Mouse (Mus musculus) CD8-positive naive resting alpha-beta T cell, adult 2 months (primary cell): ENCODE measurements at regions not wholly inside any gene's neighbourhood (a gene's known extent, or its start where the extent isn't known, plus 50 kb on each side); places are given as distances from the start of the nearest gene placed in this dataset.

ENCODE experiments used
- DNase-seq, 2 experiments: peaks; one replicate each; pipeline ENCODE4 v3.0.0; 2022; ENCODE audit warnings: low read depth in 2 of 2, low spot score in 2 of 2

- DNase-seq: no peak
Observed at GRCm38 (mm10) chrX:13014051-13014450, 57.2 kb upstream of the Usp9x start.

- DNase-seq: no peak
Observed at GRCm38 (mm10) chrX:13013086-13013485, 58.2 kb upstream of the Usp9x start.

- no peak for DNase-seq
Observed at GRCm38 (mm10) chrX:12990777-12991176, 80.5 kb upstream of the Usp9x start.

GRCm38 (mm10) chrX:12977676-12978075 is 93.6 kb upstream of the Usp9x start:
- DNase-seq: no peak

GRCm38 (mm10) chrX:12968979-12969746 is 102.1 kb upstream of the Usp9x start:
- DNase-seq: peak in 1 of 2 experiments; percentile 0

GRCm38 (mm10) chrX:12959467-12960314 is 111.6 kb upstream of the Usp9x start:
- DNase-seq: no peak

- DNase-seq: no peak
Observed at GRCm38 (mm10) chrX:12958873-12959272, 112.4 kb upstream of the Usp9x start.

- no peak for DNase-seq
Observed at GRCm38 (mm10) chrX:12950928-12951660, 120.2 kb upstream of the Usp9x start.

- no peak for DNase-seq
Observed at GRCm38 (mm10) chrX:12942451-12942850, 128.8 kb upstream of the Usp9x start.

- DNase-seq: peak; percentile 33 to 35
Observed at GRCm38 (mm10) chrX:12936406-12937172, 134.7 kb upstream of the Usp9x start.

- no peak for DNase-seq
Observed at GRCm38 (mm10) chrX:12933294-12933807, 137.9 kb upstream of the Usp9x start.

GRCm38 (mm10) chrX:12930242-12930641 is 141.1 kb upstream of the Usp9x start:
- DNase-seq: no peak

- DNase-seq: no peak
Observed at GRCm38 (mm10) chrX:12927797-12928589, 143.3 kb upstream of the Usp9x start.

- DNase-seq: no peak
Observed at GRCm38 (mm10) chrX:12924705-12925644, 146.3 kb upstream of the Usp9x start.

- DNase-seq: no peak
Observed at GRCm38 (mm10) chrX:12919576-12919975, 151.7 kb upstream of the Usp9x start.

GRCm38 (mm10) chrX:12917105-12917504 is 154.2 kb upstream of the Usp9x start:
- DNase-seq: no peak

- DNase-seq: no peak
Observed at GRCm38 (mm10) chrX:12916684-12917083, 154.6 kb upstream of the Usp9x start.

- DNase-seq: no peak
Observed at GRCm38 (mm10) chrX:12900256-12900655, 138.4 kb upstream of the Med14 start.

GRCm38 (mm10) chrX:12891468-12891867 is 129.6 kb upstream of the Med14 start:
- DNase-seq: no peak
